Mouse (Mus musculus) cerebellum, postnatal 36 days (tissue): ENCODE results near the gene Jakmip3.

Source experiments
- DNase-seq, 2 experiments: peaks; one replicate each; pipeline ENCODE4 v3.0.0; 2021 to 2022; ENCODE audit warnings: mixed read lengths in 2 of 2

Jakmip3 gene

GRCm38 (mm10) chr7:139100531-139101095 lies 160.1 kb downstream of the Jakmip3 start:
- DNase-seq: peak in 1 of 2 experiments; percentile 32

GRCm38 (mm10) chr7:139101286-139101804 lies 160.8 kb downstream of the Jakmip3 start:
- no peak for DNase-seq

DNA sequence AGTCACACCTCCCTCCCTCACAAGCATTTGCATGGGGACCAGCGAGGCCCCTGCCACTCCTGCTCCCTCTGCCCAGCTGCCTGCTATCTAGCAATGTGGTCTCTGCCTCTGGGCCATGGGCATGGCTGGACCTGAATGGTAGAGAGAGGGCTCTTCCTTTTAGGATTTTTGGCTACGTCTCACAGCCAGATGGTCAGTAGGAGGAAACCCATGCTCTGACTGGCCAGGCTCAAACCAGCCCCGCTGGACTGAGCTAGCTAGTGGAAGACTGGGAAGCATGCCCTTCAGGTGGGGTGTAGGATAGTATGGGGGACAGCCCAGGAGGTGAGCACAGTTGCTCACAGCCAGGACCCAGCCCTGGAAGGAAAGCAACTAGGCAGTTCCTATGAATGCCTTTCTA lies 161.3 kb downstream of the Jakmip3 start:
- DNase-seq: peak; percentile 80 to 83

GRCm38 (mm10) chr7:139103960-139104381 lies 163.4 kb downstream of the Jakmip3 start:
- peak; percentile 52 to 62 for DNase-seq

GRCm38 (mm10) chr7:139105076-139105475 lies 164.5 kb downstream of the Jakmip3 start:
- peak in 1 of 2 experiments; percentile 26 for DNase-seq

DNA sequence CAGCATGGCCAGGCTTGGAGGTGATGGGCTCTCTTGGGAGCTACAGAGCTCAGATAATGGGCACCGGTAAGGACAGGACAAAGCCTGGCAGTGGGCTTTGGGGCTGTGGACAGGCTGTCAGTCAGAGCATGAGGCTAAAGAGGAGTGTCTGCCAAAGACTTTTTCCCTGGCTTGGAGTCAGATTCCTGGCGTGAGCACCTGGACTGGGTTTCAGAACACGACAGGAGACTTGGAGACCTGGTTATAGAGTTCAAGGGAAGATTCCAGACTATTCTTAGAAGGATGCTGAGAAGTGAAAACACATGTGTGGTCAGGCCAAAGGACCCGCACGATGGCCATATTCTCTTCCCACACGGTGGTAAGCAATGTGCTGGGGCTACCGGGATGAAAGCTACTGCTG lies 165.2 kb downstream of the Jakmip3 start:
- DNase-seq: peak; percentile 83 to 93

DNA sequence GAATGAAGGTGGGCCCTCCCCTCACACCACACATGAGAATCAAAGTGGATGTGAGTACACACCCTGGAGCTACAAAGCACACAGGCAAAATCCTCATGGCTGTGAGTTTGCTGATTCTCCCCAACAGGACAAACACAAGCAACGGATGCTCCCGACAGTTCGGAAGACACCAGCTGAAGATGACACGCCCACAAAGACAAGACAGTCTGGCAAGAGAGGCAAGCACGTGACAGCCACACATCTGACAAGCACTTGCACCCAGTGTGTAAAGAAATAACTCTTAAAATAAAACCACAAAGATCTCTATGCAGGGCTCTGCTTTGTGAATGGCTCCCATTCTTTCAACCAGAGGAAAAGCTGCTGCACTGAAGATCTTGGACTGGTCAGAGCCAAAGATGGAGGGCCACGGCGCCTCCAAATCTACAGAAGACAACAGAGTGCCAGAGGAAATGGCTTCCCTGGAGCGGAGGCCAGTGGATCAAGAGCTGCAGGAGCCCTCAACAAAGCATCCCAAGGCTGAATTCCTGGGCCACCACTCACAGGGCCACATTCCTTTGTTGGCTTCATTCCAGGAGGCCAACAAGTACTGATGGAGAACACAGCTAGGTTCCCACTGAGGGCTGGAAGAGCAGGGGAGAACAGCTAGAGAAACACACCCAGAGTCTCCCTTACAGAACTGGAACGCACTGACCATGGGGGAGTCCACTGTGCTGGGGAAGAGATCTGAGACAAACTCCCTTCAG lies 167.5 kb downstream of the Jakmip3 start:
- no peak for DNase-seq

DNA sequence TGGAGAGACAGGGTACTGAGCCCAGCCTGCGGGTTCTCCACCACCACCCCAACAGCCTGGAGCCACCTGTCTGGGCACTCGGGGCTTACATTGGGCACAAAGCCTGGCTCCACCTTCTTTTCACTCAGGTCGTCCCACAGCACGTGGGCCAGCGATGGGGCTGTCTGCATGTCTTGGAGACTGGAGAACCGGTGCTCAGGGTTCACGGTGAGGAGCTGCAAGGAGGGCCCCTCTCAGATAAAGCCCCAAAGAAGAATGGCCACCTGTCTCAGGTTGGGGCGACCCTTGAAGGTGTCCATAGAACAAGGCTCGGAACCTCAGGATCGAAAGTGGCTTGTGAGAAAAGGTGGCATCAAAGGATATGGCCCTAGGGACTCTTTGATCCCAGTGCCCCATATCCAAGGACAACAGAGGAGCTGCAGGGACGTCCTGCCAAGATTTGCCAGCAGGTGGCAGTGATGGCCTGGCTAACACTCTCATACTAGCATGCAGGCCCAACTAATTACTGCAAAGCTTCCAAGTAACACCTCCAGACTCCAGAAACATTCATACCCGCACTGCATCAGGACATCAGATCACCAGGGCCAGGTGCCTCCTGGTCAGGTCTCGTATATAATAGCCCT lies 178.7 kb downstream of the Jakmip3 start:
- DNase-seq: peak; percentile 93 to 95

DNA sequence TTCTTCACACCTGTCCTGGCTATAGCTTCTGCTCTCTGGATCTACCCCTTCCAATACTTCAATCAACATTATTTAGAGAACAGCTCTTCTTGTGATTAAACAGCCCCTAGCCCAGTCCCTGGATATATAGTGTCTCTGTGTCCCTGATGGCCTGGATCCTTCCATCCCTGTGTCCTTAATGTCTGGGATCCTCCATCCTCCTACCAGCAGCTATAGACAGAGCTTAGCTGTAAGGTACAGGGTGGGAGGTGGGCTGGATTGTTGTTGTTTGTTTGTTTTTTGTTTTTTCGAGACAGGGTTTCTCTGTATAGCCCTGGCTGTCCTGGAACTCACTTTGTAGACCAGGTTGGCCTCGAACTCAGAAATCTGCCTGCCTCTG lies 179.2 kb downstream of the Jakmip3 start:
- DNase-seq: no peak

- DNase-seq: no peak
Observed at GRCm38 (mm10) chr7:139125881-139126280, 185.4 kb downstream of the Jakmip3 start.

DNA sequence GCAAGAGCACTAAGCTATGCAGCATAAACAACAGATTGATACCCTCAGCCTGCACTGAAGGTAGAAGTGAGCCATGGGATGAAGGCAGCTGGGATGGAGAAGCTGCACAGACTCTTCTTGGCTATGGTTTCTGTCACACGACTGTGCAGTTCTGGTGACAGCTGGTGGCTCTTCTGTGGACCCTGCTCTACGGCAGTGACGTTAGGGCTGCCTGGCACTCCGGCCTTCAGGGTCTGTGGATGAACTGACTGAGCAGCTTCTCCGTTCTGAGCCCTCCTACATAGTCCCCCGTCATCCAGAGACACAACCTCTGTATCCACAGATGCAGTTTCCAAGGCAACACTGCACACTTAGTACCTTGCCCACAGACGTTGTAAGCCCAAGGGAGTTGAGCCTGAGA lies 186.0 kb downstream of the Jakmip3 start:
- no peak for DNase-seq

- no peak for DNase-seq
Observed at GRCm38 (mm10) chr7:139128994-139129393, 188.5 kb downstream of the Jakmip3 start.

- DNase-seq: no peak
Observed at GRCm38 (mm10) chr7:139130361-139130760, 189.8 kb downstream of the Jakmip3 start.

- DNase-seq: no peak
Observed at GRCm38 (mm10) chr7:139131538-139131937, 191.0 kb downstream of the Jakmip3 start.

DNA sequence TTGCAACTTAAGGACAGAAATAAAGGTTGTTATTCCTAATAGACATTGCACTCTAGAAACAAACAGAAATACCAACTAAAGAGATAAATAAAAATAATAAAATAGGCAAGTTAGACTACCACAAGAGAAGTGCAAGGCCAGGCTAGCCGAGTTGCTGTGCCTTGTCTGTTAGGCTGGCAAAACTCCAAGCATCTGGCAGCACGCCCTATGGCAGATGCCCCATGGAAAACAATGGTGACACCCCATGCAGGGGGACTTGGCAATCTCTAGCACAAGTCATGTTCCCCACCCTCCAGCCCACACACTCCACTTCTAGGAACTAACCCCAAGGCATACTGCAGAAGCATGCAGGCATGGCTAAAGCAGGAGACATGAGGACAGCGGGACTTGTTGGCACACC lies 192.9 kb downstream of the Jakmip3 start:
- peak; percentile 79 to 83 for DNase-seq
